Mouse (Mus musculus) right cerebral cortex, postnatal 10 days (tissue): ENCODE measurements at regions not wholly inside any gene's neighbourhood (a gene's known extent, or its start where the extent isn't known, plus 50 kb on each side); places are given as distances from the start of the nearest gene placed in this dataset.

ENCODE experiments used
- DNase-seq, 2 experiments: peaks; one replicate each; pipeline ENCODE4 v3.0.0; 2021; ENCODE audit warnings: low spot score in 2 of 2

- DNase-seq, result no peak
These were observed 107.4 kb upstream of the Insig1 start for GRCm38 (mm10) chr5:27963765-27964164.

- DNase-seq, result peak; percentile 35 to 71
These were observed 76.0 kb upstream of the Insig1 start for GRCm38 (mm10) chr5:27995186-27995585.

- DNase-seq, result no peak
These were observed 73.4 kb upstream of the Insig1 start for GRCm38 (mm10) chr5:27997751-27998150.

GRCm38 (mm10) chr5:28002922-28003321, 68.2 kb upstream of the Insig1 start:
- no peak for DNase-seq

- no peak for DNase-seq
These were observed 67.2 kb upstream of the Insig1 start for GRCm38 (mm10) chr5:28003756-28004486.

- no peak for DNase-seq
These were observed 66.7 kb upstream of the Insig1 start for GRCm38 (mm10) chr5:28004487-28004827.

GRCm38 (mm10) chr5:28009386-28009785, 61.8 kb upstream of the Insig1 start:
- no peak for DNase-seq

- DNase-seq, result no peak
These were observed 61.3 kb upstream of the Insig1 start for GRCm38 (mm10) chr5:28009871-28010270.

- no peak for DNase-seq
These were observed 60.6 kb upstream of the Insig1 start for GRCm38 (mm10) chr5:28010529-28010928.

- DNase-seq, result no peak
These were observed 58.7 kb upstream of the Insig1 start for GRCm38 (mm10) chr5:28012496-28012895.

- no peak for DNase-seq
These were observed 57.4 kb upstream of the Insig1 start for GRCm38 (mm10) chr5:28013619-28014273.

- no peak for DNase-seq
These were observed 51.3 kb upstream of the Insig1 start for GRCm38 (mm10) chr5:28019864-28020263.
